Mouse (Mus musculus) CH12.LX (cell line): ENCODE measurements around the gene Htr7. TPM values are rescaled to one million over a fixed set of nuclear protein-coding genes. Genes with fewer than 3 reads are reported as not detected.

Experiments used
- DNase-seq: peaks from one replicate; pipeline ENCODE4 v3.0.0-alpha.2; 2013; ENCODE audit errors: extremely low read depth
- H3K27ac ChIP-seq: 2 replicates; pipeline ENCODE4 v1.5.1; 2012; ENCODE audit warnings: low read depth, mild to moderate bottlenecking, control low read depth, moderate library complexity; ENCODE audit not compliant: insufficient read depth
- H3K27me3 ChIP-seq: replicated peaks from 2 replicates; pipeline ENCODE3; 2012; ENCODE audit warnings: inconsistent platforms
- H3K36me3 ChIP-seq, 2 experiments: replicated peaks in 1 of 2; 2 replicates each; pipeline versions ENCODE3 to v1.6.1; 2012; ENCODE audit warnings: inconsistent platforms in 1 of 2, low read length in 1 of 2, mild to moderate bottlenecking in 1 of 2, mixed read lengths in 1 of 2, moderate library complexity in 1 of 2; ENCODE audit not compliant: control insufficient read depth in 1 of 2, insufficient read depth in 1 of 2
- H3K4me1 ChIP-seq, 2 experiments: 2 replicates each; pipeline ENCODE4 v1.6.1; 2012; ENCODE audit warnings: inconsistent platforms in 1 of 2, moderate library complexity in 1 of 2; ENCODE audit not compliant: insufficient read depth in 2 of 2, control insufficient read depth in 1 of 2
- H3K4me2 ChIP-seq: 2 replicates; pipeline ENCODE4 v1.6.1; 2012; ENCODE audit warnings: low read depth, mild to moderate bottlenecking, control low read depth; ENCODE audit not compliant: poor library complexity, insufficient read depth, severe bottlenecking
- H3K4me3 ChIP-seq, 3 experiments: fragments of 150-350 bp in 1 of 3; sonication (generic) in 1 of 3; replicated peaks in 1 of 3; 2 replicates each; pipeline versions ENCODE3 to v1.5.1; 2011 to 2012; ENCODE audit warnings: low read depth in 2 of 3, low read length in 2 of 3, mild to moderate bottlenecking in 2 of 3, moderate library complexity in 2 of 3, control low read depth in 1 of 3, improper control_type of control experiment in 1 of 3, inconsistent platforms in 1 of 3, mixed read lengths in 1 of 3; ENCODE audit not compliant: poor library complexity in 1 of 3
- H3K79me2 ChIP-seq: replicated peaks from 2 replicates; pipeline ENCODE4 v1.6.1; 2012; ENCODE audit warnings: mild to moderate bottlenecking, moderate library complexity; ENCODE audit not compliant: control insufficient read depth, poor library complexity, insufficient read depth, severe bottlenecking; ENCODE audit errors: extremely low read depth
- H3K9ac ChIP-seq: 2 replicates; pipeline ENCODE4 v1.6.1; 2012; ENCODE audit warnings: low read depth, mild to moderate bottlenecking, control low read depth, moderate library complexity; ENCODE audit not compliant: insufficient read depth
- H3K9me3 ChIP-seq: replicated peaks from 2 replicates; pipeline ENCODE3; 2012; ENCODE audit warnings: low read length, inconsistent platforms, mixed read lengths
- BHLHE40 ChIP-seq: IDR thresholded peaks from 2 replicates; pipeline ENCODE4 v1.6.1; 2011; ENCODE audit warnings: mild to moderate bottlenecking, low read depth, low read length, improper control_type of control experiment
- E2F4 ChIP-seq: IDR thresholded peaks from 2 replicates; pipeline ENCODE4 v1.6.1; 2011; ENCODE audit warnings: low read depth, low read length, improper control_type of control experiment; ENCODE audit not compliant: insufficient replicate concordance
- EP300 ChIP-seq: IDR thresholded peaks from 2 replicates; pipeline ENCODE4 v1.6.1; 2011; ENCODE audit warnings: low read length, improper control_type of control experiment
- ETS1 ChIP-seq: conservative IDR thresholded peaks from 2 replicates; pipeline ENCODE4 v1.6.1; 2012; ENCODE audit warnings: low read depth, mild to moderate bottlenecking, inconsistent platforms, low read length, improper control_type of control experiment, moderate library complexity
- HCFC1 ChIP-seq: IDR thresholded peaks from 2 replicates; pipeline ENCODE4 v1.6.1; 2012; ENCODE audit warnings: low read depth, mild to moderate bottlenecking, inconsistent platforms, low read length, improper control_type of control experiment
- IRF4 ChIP-seq: IDR thresholded peaks from 2 replicates; pipeline ENCODE4 v1.6.1; 2014; ENCODE audit warnings: low read depth, mild to moderate bottlenecking, inconsistent platforms, low read length, improper control_type of control experiment
- JUN ChIP-seq: IDR thresholded peaks from 2 replicates; pipeline ENCODE4 v1.6.1; 2011; ENCODE audit warnings: low read depth, mild to moderate bottlenecking, low read length, improper control_type of control experiment, moderate library complexity; ENCODE audit not compliant: insufficient read depth
- KAT2A ChIP-seq: IDR thresholded peaks from 2 replicates; pipeline ENCODE4 v1.6.1; 2012; ENCODE audit warnings: low read length, improper control_type of control experiment, inconsistent platforms; ENCODE audit not compliant: insufficient replicate concordance
- MEF2A ChIP-seq: IDR thresholded peaks from 2 replicates; pipeline ENCODE4 v1.6.1; 2014; ENCODE audit warnings: low read depth, mild to moderate bottlenecking, inconsistent platforms, low read length, improper control_type of control experiment, borderline replicate concordance
- MYC ChIP-seq: IDR thresholded peaks from 2 replicates; pipeline ENCODE4 v1.6.1; 2011; ENCODE audit warnings: low read depth, mild to moderate bottlenecking, improper control_type of control experiment, low read length
- NELFE ChIP-seq: IDR thresholded peaks from 2 replicates; pipeline ENCODE4 v1.6.1; 2011; ENCODE audit warnings: low read depth, low read length, improper control_type of control experiment
- NRF1 ChIP-seq: IDR thresholded peaks from 2 replicates; pipeline ENCODE4 v1.6.1; 2014; ENCODE audit warnings: low read depth, mild to moderate bottlenecking, inconsistent platforms, low read length, improper control_type of control experiment, moderate library complexity
- POLR2A ChIP-seq: IDR thresholded peaks from 2 replicates; pipeline ENCODE4 v1.6.1; 2011; ENCODE audit warnings: low read depth, mild to moderate bottlenecking, improper control_type of control experiment, low read length
- RAD21 ChIP-seq: IDR thresholded peaks from 2 replicates; pipeline ENCODE4 v1.6.1; 2011; ENCODE audit warnings: low read depth, mild to moderate bottlenecking, low read length, improper control_type of control experiment, moderate library complexity
- RCOR1 ChIP-seq: conservative IDR thresholded peaks from 2 replicates; pipeline ENCODE4 v1.6.1; 2012; ENCODE audit warnings: low read depth, mild to moderate bottlenecking, inconsistent platforms, low read length, improper control_type of control experiment
- SIN3A ChIP-seq: IDR thresholded peaks from 2 replicates; pipeline ENCODE4 v1.6.1; 2012; ENCODE audit warnings: low read length, improper control_type of control experiment, inconsistent platforms
- SMC3 ChIP-seq: IDR thresholded peaks from 2 replicates; pipeline ENCODE4 v1.6.1; 2011; ENCODE audit warnings: low read depth, low read length, improper control_type of control experiment
- TBP ChIP-seq: conservative IDR thresholded peaks from 2 replicates; pipeline ENCODE4 v1.6.1; 2011; ENCODE audit warnings: low read depth, low read length, improper control_type of control experiment
- TCF12 ChIP-seq: IDR thresholded peaks from 2 replicates; pipeline ENCODE4 v1.6.1; 2014; ENCODE audit warnings: low read depth, mild to moderate bottlenecking, inconsistent platforms, low read length, improper control_type of control experiment
- UBTF ChIP-seq: IDR thresholded peaks from 2 replicates; pipeline ENCODE4 v1.6.1; 2012; ENCODE audit warnings: low read depth, mild to moderate bottlenecking, inconsistent platforms, low read length, improper control_type of control experiment, moderate library complexity
- USF1 ChIP-seq: IDR thresholded peaks from 2 replicates; pipeline ENCODE4 v1.6.1; 2014; ENCODE audit warnings: low read depth, mild to moderate bottlenecking, inconsistent platforms, low read length, improper control_type of control experiment
- USF2 ChIP-seq: conservative IDR thresholded peaks from 2 replicates; pipeline ENCODE4 v1.6.1; 2011; ENCODE audit warnings: low read depth, low read length, improper control_type of control experiment
- ZC3H11A ChIP-seq: IDR thresholded peaks from 2 replicates; pipeline ENCODE4 v1.6.1; 2012; ENCODE audit warnings: low read depth, mild to moderate bottlenecking, inconsistent platforms, low read length, improper control_type of control experiment
- ZKSCAN1 ChIP-seq: IDR thresholded peaks from 2 replicates; pipeline ENCODE4 v1.6.1; 2012; ENCODE audit warnings: low read depth, inconsistent platforms, low read length, improper control_type of control experiment, borderline replicate concordance
- ZMIZ1 ChIP-seq: IDR thresholded peaks from 2 replicates; pipeline ENCODE4 v1.6.1; 2012; ENCODE audit warnings: low read depth, mild to moderate bottlenecking, inconsistent platforms, low read length, improper control_type of control experiment
- ZNF384 ChIP-seq: IDR thresholded peaks from 2 replicates; pipeline ENCODE4 v1.6.1; 2012; ENCODE audit warnings: low read depth, low read length, improper control_type of control experiment, inconsistent platforms
- dilution Hi-C: fragments of 300-500 bp; cut with MboI; formaldehyde crosslinking; loops from 2 replicates; pipeline ENCODE4 v1.14.3; 2020; ENCODE audit warnings: low sequenced_read_pairs; ENCODE audit not compliant: extremely low pct_unique_long_range_greater_than_20kb, extremely low pct_ligation_motif_present
- in situ Hi-C: fragments of 300-500 bp; cut with MboI; formaldehyde crosslinking; loops from 3 replicates; pipeline ENCODE4 v1.14.3; 2019; ENCODE audit warnings: low sequenced_read_pairs, low pct_ligation_motif_present, low pct_unique_long_range_greater_than_20kb, mixed read lengths
- polyA plus RNA-seq: library from polyadenylated mRNA; unstranded; fragments of >175 nt; gene quantifications from 2 replicates; pipeline ENCODE4 v1.2.1, GENCODE M21; 2012; ENCODE audit warnings: low read depth; ENCODE audit not compliant: insufficient read length
- total RNA-seq, 2 experiments: library from RNA; depleted of rRNA; stranded (reverse); fragments of 300-350 nt in 1 of 2; fragments of >200 nt in 1 of 2; gene quantifications; 2 replicates each; pipeline ENCODE4 v1.2.3; 2012 to 2014

Htr7 gene
- not detected in 2 replicates for total RNA-seq (2012; rRNA removed)
- total RNA-seq (2014; rRNA removed): not detected in 2 replicates
- not detected in 2 replicates for polyA plus RNA-seq

DNA sequence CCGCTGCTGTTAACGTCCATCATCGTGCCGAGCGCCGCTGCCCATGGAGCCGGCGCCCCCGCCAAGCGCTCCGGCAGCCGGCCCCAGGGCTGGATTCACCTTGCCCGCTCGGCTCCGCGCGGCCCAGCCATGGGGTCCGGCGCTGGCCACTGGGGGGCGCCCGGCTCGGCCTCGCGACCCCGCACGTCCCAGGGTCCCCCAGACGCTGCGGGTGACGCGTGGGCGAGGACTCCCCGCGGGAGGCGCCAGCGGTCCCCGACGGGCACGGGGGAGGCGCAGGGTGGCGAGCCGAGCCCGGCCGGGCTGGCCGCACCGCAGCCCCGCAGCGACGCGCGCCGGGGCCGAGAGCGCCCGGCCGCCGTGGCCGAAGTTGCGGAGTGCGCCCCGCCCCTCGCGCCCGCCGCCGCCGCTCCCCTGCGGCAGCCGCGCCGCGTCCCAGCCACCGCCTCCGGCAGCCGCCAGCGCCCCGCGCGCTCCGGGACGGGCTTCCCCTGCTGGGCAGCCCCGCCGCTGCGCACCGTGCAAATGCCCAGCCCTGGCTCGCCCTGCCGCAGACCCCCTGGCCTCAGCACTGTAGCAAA, at the start of gene Htr7:
Gene Htr7 (minus strand): TSS at position 277 of the 581 bp plus-strand sequence.
- H3K36me3 ChIP-seq: no peaks in the 10 kb centered on the region
- H3K9me3 ChIP-seq: peaks cover 8% of the 10 kb centered on the region
- H3K79me2 ChIP-seq: no peaks in the 10 kb centered on the region
- H3K4me1 ChIP-seq: no peaks in the 10 kb centered on the region
- in situ Hi-C loops (no loop called here), dilution Hi-C loops (no loop called here)
- H3K4me2 ChIP-seq: no peak within 1 kb of the TSS
- no peak for DNase-seq
- TF ChIP-seq MEF2A: no peak
- no peak for TF ChIP-seq ETS1
- no peak for TF ChIP-seq TBP
- TF ChIP-seq E2F4: no peak
- no peak for TF ChIP-seq EP300
- TF ChIP-seq ZKSCAN1: no peak
- TF ChIP-seq NELFE: no peak
- no peak for TF ChIP-seq USF1
- no peak for TF ChIP-seq JUN
- no peak for TF ChIP-seq ZNF384
- no peak for TF ChIP-seq KAT2A
- no peak for TF ChIP-seq IRF4
- TF ChIP-seq TCF12: no peak
- no peak for TF ChIP-seq ZC3H11A
- TF ChIP-seq SMC3: no peak
- no peak for TF ChIP-seq HCFC1
- no peak for TF ChIP-seq ZMIZ1
- no peak for TF ChIP-seq USF2
- TF ChIP-seq RCOR1: no peak
- TF ChIP-seq BHLHE40: no peak
- no peaks in the 10 kb centered on the region for H3K27me3 ChIP-seq
- H3K4me3 ChIP-seq: no peak within 1 kb of the TSS
- H3K27ac ChIP-seq: no peak within 1 kb of the TSS
- H3K9ac ChIP-seq: no peak within 1 kb of the TSS

DNA sequence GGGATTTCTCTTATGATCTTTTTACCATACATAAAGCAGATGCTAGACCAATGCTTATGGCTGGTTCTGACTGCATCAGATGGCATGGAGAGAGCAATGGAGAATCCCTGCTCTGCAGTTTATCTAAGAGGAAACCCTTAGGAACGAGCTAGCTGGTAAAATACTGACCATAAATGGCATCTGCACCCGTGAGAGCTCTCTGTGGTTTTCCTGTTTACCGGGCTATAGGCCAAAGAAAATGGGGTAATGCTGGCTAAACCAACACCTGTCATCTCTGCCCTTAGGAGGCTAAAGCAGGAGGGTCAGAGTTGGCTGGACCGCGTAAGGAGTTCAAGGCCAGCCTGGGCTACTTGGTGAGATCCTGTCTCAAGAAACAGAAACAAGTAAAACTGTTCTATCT, 46.6 kb upstream of the Htr7 start:
- H3K4me2 ChIP-seq: no peak overlapping the region
- H3K4me1 ChIP-seq: peaks cover 0 to 7% of the 10 kb centered on the region in 2 experiments; a peak in 2 of 4 replicates
- in situ Hi-C loops (no loop called here), dilution Hi-C loops (no loop called here)
- H3K79me2 ChIP-seq: no peaks in the 10 kb centered on the region
- no peaks in the 10 kb centered on the region for H3K9me3 ChIP-seq
- no peaks in the 10 kb centered on the region for H3K27me3 ChIP-seq
- H3K4me3 ChIP-seq: no peak overlapping the region
- peaks cover 35 to 67% of the 10 kb centered on the region in 2 experiments for H3K36me3 ChIP-seq
- DNase-seq: no peak
- no peak for TF ChIP-seq JUN
- TF ChIP-seq NRF1: no peak
- no peak for TF ChIP-seq POLR2A
- TF ChIP-seq ZC3H11A: no peak
- TF ChIP-seq E2F4: no peak
- TF ChIP-seq USF1: no peak
- no peak for TF ChIP-seq ETS1
- no peak for TF ChIP-seq HCFC1
- TF ChIP-seq TCF12: no peak
- TF ChIP-seq MYC: no peak
- no peak for TF ChIP-seq SIN3A
- no peak for TF ChIP-seq ZNF384
- TF ChIP-seq USF2: no peak
- no peak for TF ChIP-seq IRF4
- TF ChIP-seq RAD21: no peak
- no peak for TF ChIP-seq EP300
- no peak for TF ChIP-seq UBTF
- no peak overlapping the region for H3K27ac ChIP-seq
- no peak overlapping the region for H3K9ac ChIP-seq
